Mouse (Mus musculus): ENCODE results near the gene Rab3d. TPM values are rescaled to one million over a fixed set of nuclear protein-coding genes. Genes with fewer than 3 reads are reported as not detected.
A peak's percentile ranks its signal among the peaks of the same experiment; 100 is the strongest.

Gene Rab3d
- polyA plus RNA-seq, 1 experiment from 2014 or later: 5.2 TPM

DNA sequence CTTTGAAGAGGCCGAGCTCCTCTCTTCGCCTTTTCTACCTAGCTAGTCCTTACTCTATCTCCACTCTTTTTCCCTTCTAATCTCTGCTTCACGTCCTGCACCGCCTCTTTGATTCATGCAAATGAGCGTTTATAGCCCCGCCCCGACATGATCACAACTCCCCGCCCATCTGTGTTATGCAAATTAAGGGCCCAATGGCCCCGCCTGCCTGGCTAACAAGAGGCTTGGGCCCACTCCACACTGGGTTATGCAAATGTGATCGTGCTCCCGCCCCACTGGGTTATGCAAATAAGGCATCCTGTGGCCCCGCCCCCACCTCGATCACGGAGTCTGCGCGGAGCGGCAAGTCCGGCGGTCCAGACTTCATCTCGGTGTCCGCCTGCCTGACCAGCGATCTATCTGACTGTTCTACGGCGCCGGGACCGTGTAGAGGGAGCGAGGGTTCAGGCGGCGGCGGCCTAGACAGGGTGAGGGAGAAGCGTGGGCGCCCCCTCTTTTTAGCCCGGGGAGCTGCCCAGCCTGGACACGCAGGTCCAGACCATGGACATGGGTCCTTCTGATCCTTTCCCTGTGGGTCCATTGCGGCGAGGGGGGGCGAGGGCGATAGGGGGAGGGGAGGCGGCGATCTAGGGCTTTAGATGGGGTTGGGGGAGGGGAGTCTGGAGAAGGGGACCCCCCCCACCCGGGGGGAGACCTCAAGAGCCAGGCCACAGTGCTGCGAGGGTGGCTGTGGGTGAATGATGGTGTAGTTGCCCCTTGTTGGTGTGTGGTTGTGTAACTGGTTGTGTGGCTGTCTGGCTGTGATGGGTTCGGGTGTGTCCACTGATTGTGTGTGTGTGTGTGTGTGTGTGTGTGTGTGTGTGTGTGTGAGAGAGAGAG, 18.9 kb upstream of the Rab3d start, which contains the start of gene Plppr2:
Plppr2 (plus strand) TSS at position 342 of the 879 bp plus-strand sequence.
- DNase-seq (ENCODE audit: low spot score): peak; percentile 97
- WGBS: 3% methylated on average over 40 of the region's 43 CpGs
- Histone ChIP-seq H3K4me2 (ENCODE audit: low read depth, severe bottlenecking) (peak within 1 kb of the TSS; percentile 41), H3K4me3 (ENCODE audit: low read depth, low read length) (peak within 1 kb of the TSS; percentile 36), H3K4me1 (ENCODE audit: control insufficient read depth, insufficient read depth, low read length) (no peaks in the 10 kb centered on the region), H3K9me3 (ENCODE audit: control insufficient read depth, low read length) (no peaks in the 10 kb centered on the region), H3K27me3 (ENCODE audit: control insufficient read depth, insufficient read depth, low read length) (no peaks in the 10 kb centered on the region), H3K9ac (ENCODE audit: low read length) (0 out of 2 replicates have a peak within 1 kb of the TSS, but pooled peaks have one; percentile 30), H3K36me3 (ENCODE audit: control insufficient read depth, insufficient read depth, low read length) (no peaks in the 10 kb centered on the region), H3K27ac (replicated peaks; ENCODE audit: low read depth, low read length) (no peak within 1 kb of the TSS)
- ATAC-seq (ENCODE audit: insufficient number of reproducible peaks, low FRiP score, low TSS enrichment, low read depth): peak; percentile 93

DNA sequence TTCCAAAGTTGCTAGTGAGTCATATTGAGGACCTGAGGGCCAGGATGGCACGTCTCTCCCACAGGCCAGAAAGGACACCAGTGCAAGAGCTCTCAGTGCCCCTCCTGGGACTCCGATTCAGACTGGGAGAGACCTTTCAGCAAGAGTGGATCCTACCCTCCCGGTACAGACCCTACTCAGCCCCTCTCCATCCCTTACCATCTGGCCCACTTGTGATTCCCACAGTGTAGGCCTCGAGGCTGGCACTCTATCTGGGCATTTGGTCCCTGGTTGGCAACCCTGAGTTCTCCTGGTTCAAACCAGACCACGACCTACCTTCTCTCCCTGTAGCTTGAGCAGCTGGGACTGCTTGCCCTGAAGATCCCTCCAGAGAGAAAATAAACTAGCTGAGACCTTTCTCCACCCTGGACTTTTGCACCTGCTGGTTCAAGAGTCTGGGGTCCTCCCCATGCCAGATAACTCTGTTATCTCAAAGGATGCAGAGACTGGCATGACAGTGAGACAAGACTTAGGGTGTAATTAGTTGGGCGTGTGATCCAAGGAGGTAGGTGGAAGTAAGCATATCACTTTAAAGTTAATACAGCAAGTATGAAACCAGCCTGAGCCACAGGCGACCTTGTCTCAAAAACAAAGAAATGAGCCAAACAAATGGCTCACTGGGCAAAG, 17.6 kb upstream of the Rab3d start:
- Histone ChIP-seq H3K36me3 (ENCODE audit: control insufficient read depth, insufficient read depth, low read length) (no peaks in the 10 kb centered on the region), H3K27ac (replicated peaks; ENCODE audit: low read depth, low read length) (no peak overlapping the region), H3K4me1 (ENCODE audit: control insufficient read depth, insufficient read depth, low read length) (no peaks in the 10 kb centered on the region), H3K4me3 (ENCODE audit: low read depth, low read length) (no peak overlapping the region), H3K9me3 (ENCODE audit: control insufficient read depth, low read length) (no peaks in the 10 kb centered on the region), H3K4me2 (ENCODE audit: low read depth, severe bottlenecking) (no peak overlapping the region), H3K9ac (ENCODE audit: low read length) (no peak overlapping the region), H3K27me3 (ENCODE audit: control insufficient read depth, insufficient read depth, low read length) (no peaks in the 10 kb centered on the region)
- 87% methylated on average over 7 of the region's 7 CpGs for whole genome bisulfite sequencing
- ATAC-seq (ENCODE audit: insufficient number of reproducible peaks, low FRiP score, low TSS enrichment, low read depth) (no peak), DNase-seq (ENCODE audit: low spot score) (no peak)

DNA sequence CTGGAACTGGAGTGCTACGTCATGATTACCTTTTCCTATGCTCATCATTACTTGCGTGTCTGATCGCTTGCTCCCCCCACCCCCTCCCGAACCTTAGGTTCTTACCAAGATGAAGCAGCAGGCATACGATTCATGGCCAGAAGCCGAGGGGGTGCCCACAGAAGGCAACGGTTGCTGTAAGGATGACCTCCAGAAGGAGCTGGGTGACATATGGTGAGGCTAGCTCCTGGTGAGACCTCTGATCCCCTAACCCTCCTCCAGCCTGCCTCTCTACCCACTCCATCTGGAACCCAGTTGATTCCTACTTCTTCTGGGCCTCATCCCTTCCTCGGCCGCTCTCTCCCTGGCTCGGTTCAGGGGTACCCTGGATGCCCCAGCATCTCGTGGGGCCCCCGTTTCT, 16.0 kb upstream of the Rab3d start:
- Histone ChIP-seq H3K36me3 (ENCODE audit: control insufficient read depth, insufficient read depth, low read length) (no peaks in the 10 kb centered on the region), H3K4me2 (ENCODE audit: low read depth, severe bottlenecking) (no peak overlapping the region), H3K4me1 (ENCODE audit: control insufficient read depth, insufficient read depth, low read length) (no peaks in the 10 kb centered on the region), H3K9ac (ENCODE audit: low read length) (no peak overlapping the region), H3K27me3 (ENCODE audit: control insufficient read depth, insufficient read depth, low read length) (no peaks in the 10 kb centered on the region), H3K27ac (replicated peaks; ENCODE audit: low read depth, low read length) (no peak overlapping the region), H3K4me3 (ENCODE audit: low read depth, low read length) (no peak overlapping the region), H3K9me3 (ENCODE audit: control insufficient read depth, low read length) (no peaks in the 10 kb centered on the region)
- 88% methylated on average over 12 of the region's 12 CpGs for WGBS
- ATAC-seq (ENCODE audit: insufficient number of reproducible peaks, low FRiP score, low TSS enrichment, low read depth): no peak
- no peak for DNase-seq (ENCODE audit: low spot score)

DNA sequence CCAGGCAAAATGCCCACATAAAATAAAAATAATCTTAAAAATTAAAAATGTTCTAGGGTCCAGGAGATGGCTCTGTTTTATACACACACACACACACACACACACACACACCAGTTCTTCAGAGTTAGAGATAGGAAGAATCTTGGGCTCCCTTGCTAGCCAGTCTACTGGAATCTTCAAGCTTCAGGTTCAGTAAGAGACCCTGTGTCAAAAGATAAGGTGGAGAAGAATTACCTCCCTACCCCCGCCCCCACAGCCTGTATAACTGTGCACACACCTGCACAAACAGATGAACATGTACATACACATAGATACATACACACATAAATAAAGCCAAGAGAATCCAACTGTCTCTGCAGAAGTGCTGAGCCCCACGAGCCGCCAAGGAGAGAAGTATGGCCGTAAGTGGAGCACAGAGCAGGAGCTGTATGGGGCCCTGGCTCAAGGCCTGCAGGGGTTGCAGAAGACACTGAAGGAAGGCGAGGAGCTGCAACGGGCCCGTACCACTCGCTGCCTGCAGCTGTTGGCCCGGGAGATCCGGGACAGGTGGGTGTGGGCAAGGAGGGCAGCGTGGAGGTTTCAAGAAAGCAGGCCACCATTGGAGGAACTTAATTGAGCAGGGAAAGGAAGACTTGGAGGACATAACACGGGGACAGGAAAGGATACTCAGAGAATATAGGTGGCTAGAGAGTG, 14.6 kb upstream of the Rab3d start:
- WGBS: 57% methylated on average over 12 of the region's 12 CpGs
- Histone ChIP-seq H3K4me3 (ENCODE audit: low read depth, low read length) (no peak overlapping the region), H3K27ac (replicated peaks; ENCODE audit: low read depth, low read length) (no peak overlapping the region), H3K9me3 (ENCODE audit: control insufficient read depth, low read length) (no peaks in the 10 kb centered on the region), H3K4me1 (ENCODE audit: control insufficient read depth, insufficient read depth, low read length) (no peaks in the 10 kb centered on the region), H3K27me3 (ENCODE audit: control insufficient read depth, insufficient read depth, low read length) (no peaks in the 10 kb centered on the region), H3K4me2 (ENCODE audit: low read depth, severe bottlenecking) (no peak overlapping the region), H3K36me3 (ENCODE audit: control insufficient read depth, insufficient read depth, low read length) (no peaks in the 10 kb centered on the region), H3K9ac (ENCODE audit: low read length) (no peak overlapping the region)
- ATAC-seq (ENCODE audit: insufficient number of reproducible peaks, low FRiP score, low TSS enrichment, low read depth) (no peak), DNase-seq (ENCODE audit: low spot score) (no peak)

DNA sequence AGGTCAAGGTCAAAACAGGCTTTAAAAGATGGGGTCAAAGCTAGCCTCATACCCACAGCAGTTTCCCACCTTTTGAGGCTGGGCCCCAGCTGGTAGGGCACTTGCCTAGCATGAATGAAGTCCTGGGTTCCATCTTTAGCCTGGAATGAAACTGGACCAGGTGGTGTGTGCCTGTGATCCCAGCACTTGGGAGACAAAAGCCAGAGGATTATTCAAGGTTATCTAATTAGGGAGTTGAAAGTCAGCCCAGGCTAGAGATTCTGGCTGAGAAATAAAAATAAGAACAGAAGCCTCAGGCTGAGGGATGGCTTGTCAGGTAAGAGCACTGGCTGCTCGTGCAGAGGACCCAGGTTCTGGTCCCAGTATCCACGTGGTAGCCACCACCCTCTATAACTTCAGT, 14.0 kb upstream of the Rab3d start:
- DNase-seq (ENCODE audit: low spot score) (no peak), ATAC-seq (ENCODE audit: insufficient number of reproducible peaks, low FRiP score, low TSS enrichment, low read depth) (no peak)
- Histone ChIP-seq H3K4me3 (ENCODE audit: low read depth, low read length) (no peak overlapping the region), H3K9ac (ENCODE audit: low read length) (no peak overlapping the region), H3K4me2 (ENCODE audit: low read depth, severe bottlenecking) (no peak overlapping the region), H3K36me3 (ENCODE audit: control insufficient read depth, insufficient read depth, low read length) (no peaks in the 10 kb centered on the region), H3K9me3 (ENCODE audit: control insufficient read depth, low read length) (no peaks in the 10 kb centered on the region), H3K27ac (replicated peaks; ENCODE audit: low read depth, low read length) (no peak overlapping the region), H3K27me3 (ENCODE audit: control insufficient read depth, insufficient read depth, low read length) (no peaks in the 10 kb centered on the region), H3K4me1 (ENCODE audit: control insufficient read depth, insufficient read depth, low read length) (no peaks in the 10 kb centered on the region)
- WGBS: 69% methylated on average over 2 of the region's 2 CpGs

DNA sequence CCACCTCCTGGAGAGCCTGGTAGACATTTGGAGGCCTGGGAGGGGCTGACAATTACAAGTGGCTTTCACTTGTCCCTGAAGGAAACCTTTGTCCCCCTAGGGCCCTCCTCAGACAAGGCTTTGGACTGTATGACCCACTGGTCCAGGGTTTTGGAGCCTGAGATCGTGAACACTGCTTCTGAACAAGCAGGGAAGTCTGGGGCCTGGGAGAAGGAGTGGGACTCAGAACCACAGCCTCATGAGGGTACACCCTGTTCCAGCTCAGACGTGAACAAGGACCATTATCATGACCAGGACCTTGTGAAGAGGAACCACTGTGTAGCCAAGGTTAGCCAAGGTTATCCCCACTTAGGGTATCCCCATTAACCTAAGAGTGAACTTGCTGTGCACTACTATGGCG, 11.2 kb upstream of the Rab3d start:
- no peak overlapping the region for H3K27ac ChIP-seq (replicated peaks; ENCODE audit: low read depth, low read length)
- no peaks in the 10 kb centered on the region for H3K9me3 ChIP-seq (ENCODE audit: control insufficient read depth, low read length)
- H3K9ac ChIP-seq (ENCODE audit: low read length): no peak overlapping the region
- ATAC-seq (ENCODE audit: insufficient number of reproducible peaks, low FRiP score, low TSS enrichment, low read depth) (no peak), DNase-seq (ENCODE audit: low spot score) (no peak)
- H3K4me2 ChIP-seq (ENCODE audit: low read depth, severe bottlenecking): no peak overlapping the region
- no peaks in the 10 kb centered on the region for H3K27me3 ChIP-seq (ENCODE audit: control insufficient read depth, insufficient read depth, low read length)
- H3K36me3 ChIP-seq (ENCODE audit: control insufficient read depth, insufficient read depth, low read length): peaks cover 3% of the 10 kb centered on the region; the same call in 1 of the 2 replicates
- H3K4me3 ChIP-seq (ENCODE audit: low read depth, low read length): no peak overlapping the region
- 78% methylated on average over 3 of the region's 3 CpGs for WGBS
- 0 out of 2 replicates have a peak, but pooled peaks cover 8% of the 10 kb centered on the region for H3K4me1 ChIP-seq (ENCODE audit: control insufficient read depth, insufficient read depth, low read length)

DNA sequence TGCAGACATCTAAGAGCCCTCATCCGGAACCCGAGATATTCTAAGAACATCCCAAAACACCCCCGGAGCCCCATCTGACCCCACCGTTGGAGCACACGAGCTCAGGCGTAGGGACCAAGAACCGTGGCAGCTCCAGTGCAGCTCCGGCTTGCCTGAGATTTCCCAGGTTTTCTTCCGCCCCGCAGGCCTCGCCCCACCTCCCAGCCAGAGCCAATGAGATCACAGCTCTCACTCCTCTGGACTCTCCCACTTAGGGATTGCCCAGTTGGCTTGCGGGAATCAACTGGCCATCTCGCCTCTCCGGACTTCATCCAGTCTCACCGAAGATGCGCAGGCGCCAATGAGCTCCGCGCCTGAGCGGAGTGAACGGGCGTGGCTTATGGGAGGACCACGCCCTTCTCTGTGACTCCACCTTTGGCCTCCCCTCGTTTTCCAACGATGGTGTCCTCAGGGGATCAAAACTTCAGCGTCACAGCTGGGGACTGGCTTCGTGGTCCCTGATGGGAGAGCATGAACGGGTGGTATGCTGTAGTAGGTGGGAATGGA, 9.3 kb upstream of the Rab3d start, which contains the start of the genes Ccdc159 and Tmem205:
Ccdc159 (plus strand) TSS at position 264 of the 546 bp plus-strand sequence.
Tmem205 (minus strand) TSS at position 349 of the 546 bp plus-strand sequence.
- H3K9me3 ChIP-seq (ENCODE audit: control insufficient read depth, low read length): no peaks in the 10 kb centered on the region
- peak within 1 kb of the TSS; percentile 50 for H3K4me3 ChIP-seq (ENCODE audit: low read depth, low read length)
- DNase-seq (ENCODE audit: low spot score) (peak; percentile 93), ATAC-seq (ENCODE audit: insufficient number of reproducible peaks, low FRiP score, low TSS enrichment, low read depth) (peak; percentile 97)
- peak within 1 kb of the TSS; percentile 58 for H3K4me2 ChIP-seq (ENCODE audit: low read depth, severe bottlenecking)
- 0 out of 2 replicates have a peak, but pooled peaks cover 8% of the 10 kb centered on the region for H3K4me1 ChIP-seq (ENCODE audit: control insufficient read depth, insufficient read depth, low read length)
- H3K27me3 ChIP-seq (ENCODE audit: control insufficient read depth, insufficient read depth, low read length): no peaks in the 10 kb centered on the region
- whole genome bisulfite sequencing: under 1% methylated on average over 28 of the region's 28 CpGs
- H3K36me3 ChIP-seq (ENCODE audit: control insufficient read depth, insufficient read depth, low read length): peaks cover 3% of the 10 kb centered on the region; the same call in 1 of the 2 replicates
- H3K9ac ChIP-seq (ENCODE audit: low read length): peak within 1 kb of the TSS; percentile 56
- 0 out of 2 replicates have a peak within 1 kb of the TSS, but pooled peaks have one; percentile 12 for H3K27ac ChIP-seq (replicated peaks; ENCODE audit: low read depth, low read length)
